Mouse (Mus musculus): ENCODE data around the gene Traf2.
A peak's percentile ranks its signal among the peaks of the same experiment; 100 is the strongest.

GRCm38 (mm10) chr2:25506964-25507363, 39.8 kb downstream of the Traf2 start:
- TF ChIP-seq CTCF (conservative IDR thresholded peaks at IDR 0.05; ENCODE audit: low read length) (peak; percentile 19; the same call in 1 of the 2 replicates), POU5F1 (IDR thresholded peaks at IDR 0.05; ENCODE audit: borderline replicate concordance, low read length) (no peak), NANOG (IDR thresholded peaks at IDR 0.05; ENCODE audit: borderline replicate concordance, low read length) (no peak)
